Mouse (Mus musculus) thymus, adult 2 months (tissue): ENCODE data around the gene Csnk2a1.

ENCODE experiments used
- CTCF ChIP-seq: fragments of 200-500 bp; IDR thresholded peaks from 2 replicates; pipeline ENCODE4 v1.5.1; 2012; ENCODE audit warnings: mild to moderate bottlenecking, control low read depth, low read length, moderate library complexity, borderline replicate concordance; ENCODE audit not compliant: control insufficient read depth, poor library complexity, insufficient read depth; ENCODE audit errors: extremely low read depth
- POLR2A ChIP-seq: fragments of 200-500 bp; IDR thresholded peaks from 2 replicates; pipeline ENCODE4 v1.6.1; 2012; ENCODE audit warnings: mild to moderate bottlenecking, low read length, control low read depth, moderate library complexity; ENCODE audit not compliant: control insufficient read depth, poor library complexity, insufficient read depth; ENCODE audit errors: extremely low read depth

DNA sequence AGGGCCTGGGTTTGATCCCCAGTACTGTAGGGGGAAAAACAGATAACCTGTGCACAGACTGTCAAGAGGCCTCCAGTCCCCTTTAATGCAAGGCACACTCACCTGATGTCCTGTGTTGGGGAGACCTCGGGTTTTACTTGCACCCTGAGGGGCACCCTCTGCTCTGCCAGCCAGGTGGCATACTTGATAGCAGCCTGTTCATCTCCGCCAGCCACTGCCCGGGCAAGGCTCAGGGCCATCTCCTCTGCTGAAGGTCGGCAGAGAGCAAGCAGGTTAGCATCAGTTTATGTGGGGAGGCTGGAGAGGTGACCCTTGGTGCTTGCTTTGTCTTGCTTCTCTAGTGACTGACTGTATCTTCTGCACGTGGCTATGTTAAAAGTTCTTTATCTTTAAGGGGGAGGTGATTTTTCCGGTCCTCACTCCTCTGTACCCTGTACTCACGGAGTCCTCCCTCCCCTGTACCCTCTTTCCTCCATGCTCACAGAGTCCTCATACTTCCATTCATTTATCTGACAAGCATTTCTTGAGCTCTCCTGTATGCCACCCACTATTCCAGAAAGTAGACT, 104.3 kb downstream of the Csnk2a1 start:
- TF ChIP-seq CTCF (no peak), POLR2A (no peak)
